Mouse (Mus musculus) hindbrain, embryonic 11.5 days (tissue): Measurements from ENCODE around the gene Mpp1. TPM values are rescaled to one million over a fixed set of nuclear protein-coding genes. Genes with fewer than 3 reads are reported as not detected.
"Not testable (repeated sequence)": the region's sequence is repeated elsewhere in the genome, so short reads cannot be mapped to it uniquely, and the experiment has no call there.

ENCODE experiments used
- ATAC-seq: fragments of 200-750 bp; cut with Nextera tagmentation; 2 replicates; pipeline ENCODE4 v1.8.0; 2017; ENCODE audit warnings: mild to moderate bottlenecking, moderate TSS enrichment, moderate library complexity; ENCODE audit not compliant: low FRiP score
- DNase-seq: peaks from one replicate; pipeline ENCODE4 v3.0.0-alpha.2; 2015; ENCODE audit warnings: low spot score
- H3K27ac ChIP-seq: fragments of 300-500 bp; sonication (generic); 2 replicates; pipeline ENCODE4 v1.5.1; 2014; ENCODE audit warnings: mild to moderate bottlenecking, low read depth, low read length
- H3K27me3 ChIP-seq: fragments of 300-500 bp; sonication (generic); 2 replicates; pipeline ENCODE4 v1.6.1; 2014; ENCODE audit warnings: mild to moderate bottlenecking, low read length, moderate library complexity, mixed read lengths; ENCODE audit not compliant: control insufficient read depth, insufficient read depth
- H3K36me3 ChIP-seq: fragments of 300-500 bp; sonication (generic); 2 replicates; pipeline ENCODE4 v1.6.1; 2014; ENCODE audit warnings: mild to moderate bottlenecking, low read length, moderate library complexity, mixed read lengths; ENCODE audit not compliant: control insufficient read depth, insufficient read depth
- H3K4me1 ChIP-seq: fragments of 300-500 bp; sonication (generic); replicated peaks from 2 replicates; pipeline ENCODE4 v1.6.1; 2014; ENCODE audit warnings: low read length, mixed read lengths; ENCODE audit not compliant: control insufficient read depth, insufficient read depth
- H3K4me2 ChIP-seq: fragments of 300-500 bp; sonication (generic); replicated peaks from 2 replicates; pipeline ENCODE4 v1.6.1; 2014; ENCODE audit warnings: mild to moderate bottlenecking, low read depth, low read length
- H3K4me3 ChIP-seq: fragments of 300-500 bp; sonication (generic); 2 replicates; pipeline ENCODE4 v1.5.1; 2014; ENCODE audit warnings: low read depth, low read length
- H3K9ac ChIP-seq: fragments of 300-500 bp; sonication (generic); 2 replicates; pipeline ENCODE4 v1.6.1; 2014; ENCODE audit warnings: low read depth, low read length
- H3K9me3 ChIP-seq: fragments of 300-500 bp; sonication (generic); 2 replicates; pipeline ENCODE4 v1.6.1; 2016; ENCODE audit warnings: low read length; ENCODE audit not compliant: control insufficient read depth
- WGBS: fragments of 180-500 bp; shearing (Covaris S2); extraction: QIAGEN DNeasy Blood & Tissue Kit; methylation state at CpG from one replicate; pipeline ENCODE4 v1.1.7; 2014; 5-methylcytosine and 5-hydroxymethylcytosine counted together
- polyA plus RNA-seq: library from polyadenylated mRNA; unstranded; fragments of >200 nt; fragmentation: Nextera tagmentation; extraction: Ambion mirVana; gene quantifications from 2 replicates; pipeline ENCODE4 v1.2.1, GENCODE M21; 2014

The Mpp1 gene
- 25.0 and 28.0 TPM in 2 replicates for polyA plus RNA-seq

DNA sequence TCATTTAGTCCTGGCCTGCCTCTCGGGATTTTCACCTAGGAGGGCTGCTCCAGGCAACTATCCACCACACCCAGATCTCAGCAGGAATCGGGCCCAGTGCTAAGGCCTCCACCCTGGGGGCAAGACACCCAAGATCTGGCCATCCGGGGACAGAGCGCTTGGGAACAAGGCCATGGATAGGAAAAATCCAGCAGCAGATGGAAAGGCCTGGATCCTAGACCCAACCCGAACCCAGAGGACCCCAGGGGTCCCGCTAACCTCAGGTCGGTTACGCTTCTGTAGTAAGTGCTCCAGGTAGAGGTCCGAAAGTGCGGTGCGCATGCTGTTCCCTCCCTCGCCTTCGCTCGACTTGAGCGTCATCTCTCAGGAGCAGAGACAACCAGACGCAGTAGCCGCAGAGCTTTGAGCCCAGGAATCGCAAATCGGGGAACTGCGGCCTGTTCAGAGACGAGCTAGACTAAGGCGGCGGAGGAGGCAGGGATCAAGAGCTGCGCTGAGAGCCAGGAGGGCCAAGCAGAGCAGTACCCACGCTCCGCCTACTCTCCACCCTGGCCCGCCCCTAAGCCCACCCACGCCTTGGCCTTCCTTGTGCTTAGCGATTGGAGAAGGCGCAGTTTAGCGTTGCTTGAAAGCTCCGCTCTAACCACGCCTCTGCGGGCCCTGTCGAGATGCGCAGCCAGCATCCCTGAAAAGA, at the start of gene Mpp1:
Gene Mpp1 (minus strand): TSS at position 550 of the 694 bp plus-strand sequence.
- Histone ChIP-seq H3K4me1 (no peaks in the 10 kb centered on the region), H3K36me3 (no peaks in the 10 kb centered on the region), H3K9ac (peak within 1 kb of the TSS; percentile 47), H3K4me2 (peak within 1 kb of the TSS; percentile 52), H3K4me3 (peak within 1 kb of the TSS; percentile 36), H3K27ac (no peak within 1 kb of the TSS), H3K27me3 (no peaks in the 10 kb centered on the region), H3K9me3 (no peaks in the 10 kb centered on the region)
- ATAC-seq = peak; percentile 99
- WGBS = 20% methylated on average over 31 of the region's 36 CpGs
- DNase-seq = peak; percentile 82

DNA sequence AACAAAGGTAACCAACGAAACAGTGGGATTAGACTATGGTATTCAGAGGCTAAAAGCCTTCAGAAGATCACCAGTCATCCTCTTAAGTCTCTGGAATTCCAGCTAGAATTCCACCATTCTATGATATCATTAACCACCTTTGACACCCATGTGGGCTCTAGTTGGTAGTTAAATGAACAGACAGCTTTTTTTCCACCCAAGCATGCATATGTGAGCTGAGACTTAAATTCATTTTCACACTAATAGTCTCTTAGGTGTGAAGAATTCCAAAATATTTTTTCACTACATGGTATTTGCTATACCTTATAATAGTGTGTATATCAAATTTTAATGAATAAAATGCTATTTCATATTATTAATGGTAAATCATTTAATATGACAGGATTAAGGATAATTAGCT, 32.9 kb upstream of the Mpp1 start, which contains the start of gene Smim9:
Gene Smim9 (minus strand): TSS at position 101 of the 400 bp plus-strand sequence.
- Histone ChIP-seq H3K27me3 (no peaks in the 10 kb centered on the region), H3K4me1 (no peaks in the 10 kb centered on the region), H3K36me3 (no peaks in the 10 kb centered on the region), H3K9ac (no peak within 1 kb of the TSS), H3K27ac (no peak within 1 kb of the TSS), H3K4me3 (no peak within 1 kb of the TSS), H3K9me3 (no peaks in the 10 kb centered on the region), H3K4me2 (no peak within 1 kb of the TSS)
- 81% methylated on average over 1 of the region's 1 CpGs for WGBS
- ATAC-seq (no peak), DNase-seq (no peak)

DNA sequence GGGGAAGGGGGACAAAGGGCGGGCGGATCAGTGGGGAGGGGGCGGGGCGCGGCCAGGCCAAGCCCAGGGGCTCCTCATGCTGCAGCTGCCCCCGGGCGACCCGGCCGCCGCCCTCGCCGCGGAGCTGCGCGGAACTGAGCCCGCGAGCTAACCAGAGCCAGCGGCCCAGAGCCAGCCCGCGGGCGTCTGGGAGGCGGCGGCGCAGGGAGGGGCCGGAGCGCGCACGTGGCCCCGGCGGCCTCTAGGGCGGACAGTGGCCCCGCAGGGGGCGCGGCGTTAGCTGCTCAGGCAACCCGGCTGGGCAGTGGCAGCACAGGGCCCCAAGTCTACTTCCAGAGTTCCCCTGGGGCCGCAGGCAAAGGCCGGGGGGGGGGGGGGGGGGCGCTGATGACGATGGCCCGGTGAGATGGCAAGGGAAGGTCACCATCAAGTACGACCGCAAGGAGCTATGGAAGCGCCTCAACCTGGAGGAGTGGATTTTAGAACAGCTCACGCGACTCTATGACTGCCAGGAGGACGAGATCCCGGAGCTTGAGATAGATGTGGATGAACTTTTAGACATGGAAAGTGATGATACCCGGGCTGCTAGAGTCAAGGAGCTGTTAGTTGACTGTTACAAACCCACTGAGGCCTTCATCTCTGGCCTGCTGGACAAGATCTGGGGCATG, 24.9 kb upstream of the Mpp1 start:
- WGBS = 20% methylated on average over 11 of the region's 49 CpGs
- Histone ChIP-seq H3K36me3 (no peaks in the 10 kb centered on the region), H3K27me3 (no peaks in the 10 kb centered on the region), H3K4me1 (no peaks in the 10 kb centered on the region), H3K9me3 (no peaks in the 10 kb centered on the region), H3K27ac (no peak overlapping the region), H3K4me2 (peak overlapping the region; percentile 47), H3K4me3 (peak overlapping the region; percentile 35), H3K9ac (peak overlapping the region; percentile 40; the same call in 1 of the 2 replicates)
- peak; percentile 88 for ATAC-seq
- peak; percentile 49 for DNase-seq

DNA sequence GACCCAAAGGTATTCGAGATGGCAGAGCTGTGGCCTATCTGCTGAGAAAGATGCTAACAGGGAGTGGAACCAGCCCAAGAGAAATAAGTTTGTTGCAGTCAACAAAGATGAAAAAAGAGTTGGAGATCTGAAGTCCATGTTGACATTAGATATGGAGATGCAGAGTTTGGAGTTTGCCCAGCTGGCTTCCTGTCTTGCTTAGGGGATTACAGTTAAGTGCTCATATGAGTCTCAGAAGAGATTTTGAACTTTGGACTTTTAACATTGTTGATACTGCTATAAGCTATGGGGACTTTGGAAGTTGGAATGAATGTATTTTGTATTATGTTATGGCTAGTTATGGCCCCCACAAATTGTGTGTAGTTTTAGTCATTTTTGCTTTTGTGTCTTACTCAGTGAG, 21.4 kb upstream of the Mpp1 start:
- Histone ChIP-seq H3K4me1 (no peaks in the 10 kb centered on the region), H3K9ac (no peak overlapping the region), H3K4me3 (no peak overlapping the region), H3K36me3 (no peaks in the 10 kb centered on the region), H3K9me3 (no peaks in the 10 kb centered on the region), H3K27ac (no peak overlapping the region), H3K4me2 (no peak overlapping the region), H3K27me3 (no peaks in the 10 kb centered on the region)
- no peak for DNase-seq
- no peak for ATAC-seq
- WGBS = 79% methylated on average over 1 of the region's 1 CpGs

- no peaks in the 10 kb centered on the region for H3K27me3 ChIP-seq
- ATAC-seq = no peak
- H3K4me1 ChIP-seq = no peaks in the 10 kb centered on the region
- no peaks in the 10 kb centered on the region for H3K9me3 ChIP-seq
- no peak overlapping the region for H3K9ac ChIP-seq
- H3K4me2 ChIP-seq = no peak overlapping the region
- no peak for DNase-seq
- H3K27ac ChIP-seq = no peak overlapping the region
- 74% methylated on average over 2 of the region's 2 CpGs for WGBS
- no peak overlapping the region for H3K4me3 ChIP-seq
- no peaks in the 10 kb centered on the region for H3K36me3 ChIP-seq
Measured at GRCm38 (mm10) chrX:75150304-75150703, 19.5 kb upstream of the Mpp1 start.

DNA sequence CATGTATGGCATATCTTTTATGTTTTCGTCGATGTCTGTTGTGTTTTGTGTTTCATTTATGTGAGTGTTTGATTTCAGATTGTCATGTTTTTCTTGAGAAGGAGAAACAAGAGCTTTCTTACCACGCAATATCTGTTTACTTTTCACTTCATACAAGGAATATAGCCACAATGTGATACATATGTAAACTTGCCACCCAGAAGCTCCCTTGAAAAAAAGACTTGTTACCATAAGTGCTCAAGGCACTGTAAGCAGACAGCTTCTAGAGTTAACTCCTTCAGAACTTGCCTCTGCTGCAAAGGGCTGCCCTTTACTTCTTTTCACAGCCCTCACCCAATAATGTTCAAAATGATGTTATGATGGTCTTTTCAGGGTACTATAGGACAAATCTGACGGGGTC, 17.6 kb upstream of the Mpp1 start:
- Histone ChIP-seq H3K27ac (no peak overlapping the region), H3K36me3 (no peaks in the 10 kb centered on the region), H3K9ac (no peak overlapping the region), H3K4me1 (no peaks in the 10 kb centered on the region), H3K4me2 (no peak overlapping the region), H3K27me3 (no peaks in the 10 kb centered on the region), H3K9me3 (no peaks in the 10 kb centered on the region), H3K4me3 (no peak overlapping the region)
- no peak for ATAC-seq
- 85% methylated on average over 4 of the region's 4 CpGs for WGBS
- DNase-seq = no peak

DNA sequence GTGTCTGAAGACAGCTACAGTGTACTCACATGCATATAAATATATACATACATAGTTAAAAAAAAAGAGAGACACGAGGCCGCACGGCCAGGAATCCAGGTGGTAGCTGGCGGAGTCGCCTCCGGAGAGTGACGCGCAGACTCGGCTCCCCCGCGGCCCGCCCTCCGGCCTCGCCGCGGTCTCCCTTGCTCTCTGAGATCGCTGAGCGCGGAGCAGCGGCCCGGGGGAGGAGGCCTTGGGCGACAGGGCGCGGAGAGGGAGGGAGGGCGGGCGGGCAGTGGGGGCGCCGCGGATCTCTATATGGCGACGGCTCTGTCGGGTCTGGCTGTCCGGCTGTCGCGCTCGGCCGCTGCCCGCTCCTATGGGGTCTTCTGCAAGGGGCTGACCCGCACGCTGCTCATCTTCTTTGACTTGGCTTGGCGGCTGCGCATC, 12.3 kb upstream of the Mpp1 start:
- ATAC-seq (peak; percentile 49), DNase-seq (peak; percentile 25)
- not testable (repeated sequence) for H3K36me3 ChIP-seq, H3K27me3 ChIP-seq, H3K9me3 ChIP-seq, H3K27ac ChIP-seq, H3K4me1 ChIP-seq, H3K9ac ChIP-seq
- Histone ChIP-seq H3K4me2 (peak overlapping the region; percentile 40), H3K4me3 (peak overlapping the region; percentile 28)
- WGBS = 26% methylated on average over 20 of the region's 42 CpGs

GRCm38 (mm10) chrX:75138182-75138581, 7.4 kb upstream of the Mpp1 start:
- H3K4me2 ChIP-seq = no peak overlapping the region
- ATAC-seq (no peak), DNase-seq (no peak)
- no peaks in the 10 kb centered on the region for H3K4me1 ChIP-seq
- H3K36me3 ChIP-seq = no peaks in the 10 kb centered on the region
- H3K27ac ChIP-seq = no peak overlapping the region
- H3K9me3 ChIP-seq = no peaks in the 10 kb centered on the region
- no peak overlapping the region for H3K9ac ChIP-seq
- no peaks in the 10 kb centered on the region for H3K27me3 ChIP-seq
- 89% methylated on average over 2 of the region's 2 CpGs for WGBS
- no peak overlapping the region for H3K4me3 ChIP-seq

- 74% methylated on average over 2 of the region's 2 CpGs for WGBS
- Histone ChIP-seq H3K4me1 (no peaks in the 10 kb centered on the region), H3K9me3 (no peaks in the 10 kb centered on the region), H3K36me3 (no peaks in the 10 kb centered on the region), H3K9ac (no peak overlapping the region), H3K4me3 (no peak overlapping the region), H3K27ac (no peak overlapping the region), H3K27me3 (no peaks in the 10 kb centered on the region), H3K4me2 (no peak overlapping the region)
- no peak for DNase-seq
- no peak for ATAC-seq
Measured at GRCm38 (mm10) chrX:75137729-75138128, 6.9 kb upstream of the Mpp1 start.
